Mouse (Mus musculus) cortical plate, adult 2 months (tissue): ENCODE measurements at regions not wholly inside any gene's neighbourhood (a gene's known extent, or its start where the extent isn't known, plus 50 kb on each side); places are given as distances from the start of the nearest gene placed in this dataset.

Experiments used
- H3K27ac ChIP-seq: fragments of 200-500 bp; 2 replicates; pipeline ENCODE4 v1.5.1; 2012; ENCODE audit warnings: low read length, control low read depth, inconsistent platforms; ENCODE audit not compliant: insufficient read depth
- H3K4me1 ChIP-seq: fragments of 200-500 bp; 2 replicates; pipeline ENCODE4 v1.6.1; 2011; ENCODE audit warnings: low read length; ENCODE audit not compliant: control insufficient read depth, insufficient read depth
- H3K4me3 ChIP-seq: fragments of 200-500 bp; 2 replicates; pipeline ENCODE4 v1.5.1; 2011; ENCODE audit warnings: mild to moderate bottlenecking, low read length, control low read depth; ENCODE audit not compliant: insufficient read depth
- CTCF ChIP-seq: fragments of 200-500 bp; IDR thresholded peaks from 2 replicates; pipeline ENCODE4 v1.5.1; 2011; ENCODE audit warnings: mild to moderate bottlenecking, control low read depth, low read length; ENCODE audit not compliant: insufficient read depth; ENCODE audit errors: extremely low read depth
- POLR2A ChIP-seq: fragments of 200-500 bp; IDR thresholded peaks from 2 replicates; pipeline ENCODE4 v1.6.1; 2011; ENCODE audit warnings: mild to moderate bottlenecking, low read length, control low read depth; ENCODE audit not compliant: insufficient read depth; ENCODE audit errors: extremely low read depth

DNA sequence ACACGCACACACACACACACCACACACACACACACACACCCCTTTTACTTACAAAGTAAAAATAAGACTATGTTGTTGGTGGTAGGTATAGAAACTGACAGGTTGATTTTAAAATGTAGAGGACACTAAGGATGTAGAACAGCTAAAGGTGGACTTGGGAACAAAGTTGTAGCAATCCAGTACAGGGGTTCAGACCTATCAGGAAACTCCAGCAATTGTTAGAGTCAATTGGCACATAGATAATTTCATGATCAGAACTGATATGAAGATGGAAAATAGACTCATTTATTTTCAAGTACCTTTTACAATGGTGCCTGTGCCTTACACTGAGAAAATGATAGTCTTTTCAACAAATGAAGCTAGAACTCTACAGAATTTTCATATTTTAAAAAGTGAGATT is 122.3 kb upstream of the Max start:
- no peaks in the 10 kb centered on the region for H3K4me1 ChIP-seq
- H3K4me3 ChIP-seq, result no peak overlapping the region
- TF ChIP-seq CTCF (no peak), POLR2A (no peak)
- no peak overlapping the region for H3K27ac ChIP-seq

DNA sequence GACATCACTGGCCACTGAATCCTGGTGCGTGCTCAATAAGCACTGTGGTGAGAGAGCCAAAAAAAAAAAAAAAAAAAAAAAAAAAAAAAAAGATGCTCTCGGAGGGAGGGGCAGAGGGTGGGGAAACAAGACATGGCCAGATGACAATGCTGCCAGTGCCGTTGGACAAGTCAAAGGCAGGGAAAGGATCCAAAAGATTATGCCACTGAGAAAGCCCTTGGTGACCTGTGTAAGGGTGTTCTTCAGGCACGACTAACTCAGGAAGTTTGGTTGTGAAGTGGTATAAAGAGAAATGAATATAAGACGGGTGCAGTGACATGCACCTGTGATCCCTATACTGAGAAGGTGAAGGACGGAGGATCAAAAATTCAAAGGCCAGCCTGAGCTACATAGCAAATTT is 121.8 kb upstream of the Max start:
- TF ChIP-seq POLR2A, result no peak
- TF ChIP-seq CTCF, result no peak
- no peaks in the 10 kb centered on the region for H3K4me1 ChIP-seq
- no peak overlapping the region for H3K4me3 ChIP-seq
- no peak overlapping the region for H3K27ac ChIP-seq

- TF ChIP-seq CTCF (no peak), POLR2A (no peak)
- no peaks in the 10 kb centered on the region for H3K4me1 ChIP-seq
- no peak overlapping the region for H3K4me3 ChIP-seq
- H3K27ac ChIP-seq, result no peak overlapping the region
Measured at GRCm38 (mm10) chr12:77081774-77082173, 119.8 kb upstream of the Max start.

- no peak for TF ChIP-seq CTCF
- TF ChIP-seq POLR2A, result no peak
Measured at GRCm38 (mm10) chr12:77079481-77079880, 117.5 kb upstream of the Max start.

DNA sequence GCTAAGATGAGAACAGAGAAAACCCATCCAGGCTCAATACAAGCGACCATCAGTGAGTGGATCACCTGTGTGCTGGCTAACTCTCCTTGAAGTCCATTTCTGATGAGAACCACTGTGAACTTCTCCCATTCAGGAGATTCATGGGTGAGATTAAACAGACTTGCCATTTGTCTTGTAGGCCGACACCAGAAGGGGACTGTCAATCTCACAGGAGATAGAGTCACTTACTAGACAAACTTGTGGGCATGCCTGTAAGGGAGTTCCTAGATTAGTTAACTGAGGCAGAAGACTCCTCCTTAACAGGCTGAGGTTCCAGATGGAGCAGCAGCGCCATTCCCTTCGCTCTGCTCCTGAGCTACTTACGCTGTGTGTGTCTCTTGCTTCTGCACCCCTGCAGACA is 114.7 kb upstream of the Max start:
- H3K4me3 ChIP-seq, result no peak overlapping the region
- no peak overlapping the region for H3K27ac ChIP-seq
- no peaks in the 10 kb centered on the region for H3K4me1 ChIP-seq
- TF ChIP-seq CTCF (no peak), POLR2A (no peak)

More at GRCm38 (mm10) chr12:77079481-77079880, 117.5 kb upstream of the Max start:
- H3K4me3 ChIP-seq, result no peak overlapping the region
- no peak overlapping the region for H3K27ac ChIP-seq
- no peaks in the 10 kb centered on the region for H3K4me1 ChIP-seq

DNA sequence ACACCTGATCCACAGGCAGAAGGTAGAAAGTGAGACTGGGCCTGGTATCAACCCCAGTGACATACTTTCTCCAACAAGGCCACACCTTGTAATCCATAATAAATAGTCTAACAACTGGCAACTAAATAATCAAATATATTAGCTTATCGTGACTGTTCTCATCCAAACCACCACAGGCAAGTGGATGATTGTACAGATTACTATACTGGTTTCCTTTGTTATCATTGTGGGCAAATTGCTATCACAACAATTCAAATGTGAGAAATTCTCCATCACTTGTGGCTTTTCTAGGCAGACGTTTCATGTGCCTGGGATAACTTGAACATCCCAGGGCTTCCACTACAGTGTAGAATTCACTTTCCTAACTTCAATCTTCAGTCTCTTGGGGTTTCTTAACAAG is 112.6 kb upstream of the Max start:
- no peak for TF ChIP-seq POLR2A
- no peaks in the 10 kb centered on the region for H3K4me1 ChIP-seq
- no peak overlapping the region for H3K27ac ChIP-seq
- no peak overlapping the region for H3K4me3 ChIP-seq

- no peaks in the 10 kb centered on the region for H3K4me1 ChIP-seq
- no peak overlapping the region for H3K27ac ChIP-seq
- TF ChIP-seq POLR2A (no peak), CTCF (no peak)
Measured at GRCm38 (mm10) chr12:77071700-77072099, 109.7 kb upstream of the Max start.

GRCm38 (mm10) chr12:77067938-77068337 is 105.9 kb upstream of the Max start:
- H3K4me1 ChIP-seq, result no peaks in the 10 kb centered on the region
- no peak for TF ChIP-seq CTCF
- no peak for TF ChIP-seq POLR2A
- no peak overlapping the region for H3K27ac ChIP-seq
- no peak overlapping the region for H3K4me3 ChIP-seq

More at GRCm38 (mm10) chr12:77071700-77072099, 109.7 kb upstream of the Max start:
- no peak overlapping the region for H3K4me3 ChIP-seq

DNA sequence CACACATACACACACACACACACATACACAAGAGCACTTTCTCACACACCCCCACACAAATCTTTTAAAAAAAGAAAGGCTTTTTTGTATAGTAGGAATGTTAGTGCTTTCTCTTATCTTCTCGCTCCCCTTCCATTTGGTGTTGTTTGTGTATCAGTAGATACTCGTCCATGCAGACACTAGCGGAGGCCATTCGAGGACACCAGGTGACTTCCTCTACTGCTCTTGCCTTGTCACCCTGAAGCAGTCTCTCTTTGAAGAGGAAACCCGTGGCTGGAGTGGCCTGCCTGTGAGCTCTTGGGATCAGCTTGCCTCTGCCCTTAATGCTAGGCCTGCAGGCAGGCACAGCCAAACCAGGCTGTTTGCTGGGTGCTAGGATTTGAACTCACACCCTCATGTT is 105.1 kb upstream of the Max start:
- H3K4me3 ChIP-seq, result no peak overlapping the region
- TF ChIP-seq CTCF, result no peak
- no peak for TF ChIP-seq POLR2A
- H3K27ac ChIP-seq, result no peak overlapping the region
- no peaks in the 10 kb centered on the region for H3K4me1 ChIP-seq

DNA sequence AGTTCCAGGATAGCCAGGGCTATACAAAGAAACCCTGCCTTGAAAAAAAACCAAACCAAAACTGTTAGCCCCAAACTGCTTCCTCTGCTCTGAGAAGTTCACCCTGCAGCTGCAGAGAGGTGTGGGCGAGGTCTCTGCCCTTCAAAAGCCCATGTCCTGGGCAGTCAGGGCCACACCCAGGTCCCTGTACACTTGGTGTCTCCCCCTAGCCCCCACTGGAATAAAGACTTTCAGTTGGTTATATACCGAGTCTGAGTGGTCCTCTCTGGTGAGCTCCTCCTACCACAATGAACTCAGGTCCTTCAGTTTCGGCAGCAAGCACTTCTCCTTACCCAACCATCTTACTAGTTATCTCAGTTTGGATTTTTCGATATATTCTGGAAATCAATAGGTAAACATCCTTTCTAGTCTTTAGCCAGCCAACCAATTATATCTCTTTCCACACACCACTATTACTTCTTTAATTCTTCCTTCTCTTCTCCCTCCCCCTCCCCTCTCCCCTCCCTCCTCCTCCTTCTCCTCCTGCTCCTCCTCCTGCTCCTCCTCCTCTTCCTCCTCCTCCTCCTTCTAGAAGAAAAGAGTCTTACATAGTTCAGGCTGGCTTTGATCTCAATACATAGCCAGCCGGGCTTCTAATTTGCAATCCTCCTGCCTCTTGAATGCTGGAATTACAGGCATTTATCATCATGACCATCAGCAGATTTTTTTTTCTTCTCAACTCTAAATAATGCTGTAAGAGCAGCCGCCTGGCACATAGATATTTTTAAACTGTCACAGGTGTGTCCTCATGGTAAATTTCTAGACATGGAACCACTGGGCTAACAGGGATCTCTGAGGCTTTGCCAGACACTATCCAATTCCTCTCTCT is 103.9 kb upstream of the Max start:
- no peak overlapping the region for H3K4me3 ChIP-seq
- H3K27ac ChIP-seq, result no peak overlapping the region
- H3K4me1 ChIP-seq, result no peaks in the 10 kb centered on the region
- no peak for TF ChIP-seq POLR2A
- no peak for TF ChIP-seq CTCF

DNA sequence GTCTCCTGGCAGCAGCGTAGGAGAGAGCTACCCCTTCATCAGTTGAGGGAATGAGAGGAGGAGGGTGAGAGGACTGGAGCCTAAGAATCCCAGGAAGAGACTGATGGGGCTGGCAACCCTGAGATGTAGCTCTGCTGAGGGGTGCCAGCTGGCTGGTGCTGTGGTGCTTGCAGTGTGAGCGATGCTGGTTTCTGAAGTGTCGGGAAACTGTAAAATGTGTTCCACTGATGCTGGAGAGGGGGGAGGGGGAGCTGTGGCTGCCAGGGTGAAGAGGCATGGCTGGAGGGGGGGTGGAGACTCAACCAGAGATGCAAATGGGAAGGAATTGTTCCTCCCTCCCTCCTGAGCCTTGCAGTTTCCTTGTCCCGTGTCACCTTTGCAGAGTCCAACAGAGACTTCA is 102.0 kb upstream of the Max start:
- Histone ChIP-seq H3K27ac (no peak overlapping the region), H3K4me3 (no peak overlapping the region), H3K4me1 (no peaks in the 10 kb centered on the region)
- no peak for TF ChIP-seq CTCF
- no peak for TF ChIP-seq POLR2A
